Mouse (Mus musculus): ENCODE measurements around the gene Pigl. TPM values are rescaled to one million over a fixed set of nuclear protein-coding genes. Genes with fewer than 3 reads are reported as not detected.

Pigl gene
- polyA plus RNA-seq (2015; fragmentation: Nextera tagmentation; extraction: Ambion mirVana): 8.3 and 10.8 TPM in 2 replicates

DNA sequence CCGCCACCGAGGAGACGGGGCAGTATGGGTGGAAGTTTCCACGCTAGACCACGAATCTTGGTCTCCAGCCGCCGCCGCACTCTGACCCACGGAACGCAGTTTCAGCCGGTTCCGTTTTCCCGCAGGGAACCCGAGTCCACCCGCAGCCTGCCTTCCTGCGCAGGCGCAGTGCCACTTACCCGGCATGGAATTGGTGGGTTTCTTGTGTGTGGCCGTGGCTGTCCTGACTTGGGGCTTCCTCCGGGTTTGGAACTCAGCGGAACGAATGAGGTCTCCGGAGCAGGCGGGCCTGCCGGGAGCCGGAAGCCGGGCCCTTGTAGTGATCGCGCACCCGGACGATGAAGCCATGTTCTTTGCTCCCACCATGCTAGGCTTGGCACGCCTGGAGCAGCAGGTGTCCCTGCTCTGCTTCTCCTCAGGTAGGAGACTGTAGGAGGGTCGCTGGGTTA lies at the start of gene Pigl, which contains the start of gene Ncor1:
Gene Pigl, plus strand, starts transcription at position 185 of the 449 bp plus-strand sequence.
Gene Ncor1, minus strand, starts transcription at position 266 of the 449 bp plus-strand sequence.
- peak within 1 kb of the TSS; percentile 98 for H3K9ac ChIP-seq (ENCODE audit: low read depth, low read length)
- 0% methylated on average over 33 of the region's 33 CpGs for WGBS
- H3K4me1 ChIP-seq (ENCODE audit: control insufficient read depth, insufficient read depth, low read depth, low read length): peaks cover 17% of the 10 kb centered on the region
- peak within 1 kb of the TSS; percentile 71 for H3K4me2 ChIP-seq (ENCODE audit: low read length)
- H3K36me3 ChIP-seq (ENCODE audit: control insufficient read depth, insufficient read depth, low read length): no peaks in the 10 kb centered on the region
- peak; percentile 65 for ATAC-seq
- H3K27me3 ChIP-seq (replicated peaks; ENCODE audit: control insufficient read depth, insufficient read depth, low read length): no peaks in the 10 kb centered on the region
- H3K9me3 ChIP-seq (ENCODE audit: control insufficient read depth, low read length): no peaks in the 10 kb centered on the region
- H3K27ac ChIP-seq (ENCODE audit: low read depth, low read length): peak within 1 kb of the TSS; percentile 98
- peak within 1 kb of the TSS; percentile 68 for H3K4me3 ChIP-seq (ENCODE audit: low read length)

DNA sequence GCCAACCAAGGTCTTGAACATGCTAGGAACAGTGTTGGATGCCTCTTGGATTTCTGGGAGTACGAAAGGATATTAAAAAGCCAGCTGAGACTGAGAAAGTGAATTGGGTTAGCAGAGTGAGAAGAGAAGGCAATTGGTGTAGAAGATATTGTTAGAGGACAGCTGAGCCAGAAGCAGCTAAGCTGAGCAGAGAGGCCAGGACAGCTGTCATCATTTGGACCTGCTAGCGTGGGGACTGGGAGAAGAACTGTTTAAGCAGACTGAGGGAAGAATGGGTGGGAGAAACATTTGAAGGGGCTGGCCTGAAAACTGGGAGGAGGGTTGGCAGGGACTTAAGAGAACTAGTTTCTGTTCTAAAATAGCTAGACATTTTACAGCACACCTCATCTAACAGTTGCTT lies 49.4 kb upstream of the Pigl start:
- no peak overlapping the region for H3K4me2 ChIP-seq (ENCODE audit: low read length)
- ATAC-seq: no peak
- H3K27ac ChIP-seq (ENCODE audit: low read depth, low read length): no peak overlapping the region
- WGBS: 97% methylated on average over 2 of the region's 2 CpGs
- no peaks in the 10 kb centered on the region for H3K9me3 ChIP-seq (ENCODE audit: control insufficient read depth, low read length)
- no peaks in the 10 kb centered on the region for H3K36me3 ChIP-seq (ENCODE audit: control insufficient read depth, insufficient read depth, low read length)
- H3K9ac ChIP-seq (ENCODE audit: low read depth, low read length): no peak overlapping the region
- no peaks in the 10 kb centered on the region for H3K4me1 ChIP-seq (ENCODE audit: control insufficient read depth, insufficient read depth, low read depth, low read length)
- no peaks in the 10 kb centered on the region for H3K27me3 ChIP-seq (replicated peaks; ENCODE audit: control insufficient read depth, insufficient read depth, low read length)
- H3K4me3 ChIP-seq (ENCODE audit: low read length): no peak overlapping the region

- WGBS: 98% methylated on average over 1 of the region's 1 CpGs
- H3K9ac ChIP-seq (ENCODE audit: low read depth, low read length): no peak overlapping the region
- no peak for ATAC-seq
- H3K27ac ChIP-seq (ENCODE audit: low read depth, low read length): no peak overlapping the region
- H3K27me3 ChIP-seq (replicated peaks; ENCODE audit: control insufficient read depth, insufficient read depth, low read length): no peaks in the 10 kb centered on the region
- H3K36me3 ChIP-seq (ENCODE audit: control insufficient read depth, insufficient read depth, low read length): no peaks in the 10 kb centered on the region
- no peaks in the 10 kb centered on the region for H3K4me1 ChIP-seq (ENCODE audit: control insufficient read depth, insufficient read depth, low read depth, low read length)
- H3K9me3 ChIP-seq (ENCODE audit: control insufficient read depth, low read length): no peaks in the 10 kb centered on the region
- no peak overlapping the region for H3K4me3 ChIP-seq (ENCODE audit: low read length)
- H3K4me2 ChIP-seq (ENCODE audit: low read length): no peak overlapping the region
These were observed 48.6 kb upstream of the Pigl start for GRCm38 (mm10) chr11:62409611-62410010.

DNA sequence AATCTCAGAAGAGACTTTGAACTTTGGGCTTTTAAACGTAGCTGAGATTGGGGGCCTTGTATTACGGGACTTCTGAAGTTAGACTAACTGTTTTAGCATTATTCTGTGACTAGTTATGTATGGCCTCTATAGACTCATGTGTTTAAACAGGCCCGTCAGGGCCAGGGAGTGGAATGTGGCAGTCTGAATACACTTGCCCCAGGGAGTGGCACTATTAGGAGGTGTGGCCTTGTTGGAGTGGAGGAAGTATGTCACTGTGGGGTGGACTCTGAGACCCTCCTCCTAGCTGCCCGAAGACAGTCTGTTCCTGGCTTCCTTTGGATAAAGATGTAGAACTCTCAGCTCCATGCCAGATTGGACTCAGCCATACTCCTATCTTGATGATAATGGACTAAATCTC lies 43.2 kb upstream of the Pigl start:
- Histone ChIP-seq H3K9ac (ENCODE audit: low read depth, low read length) (no peak overlapping the region), H3K4me2 (ENCODE audit: low read length) (no peak overlapping the region), H3K4me1 (ENCODE audit: control insufficient read depth, insufficient read depth, low read depth, low read length) (no peaks in the 10 kb centered on the region), H3K9me3 (ENCODE audit: control insufficient read depth, low read length) (no peaks in the 10 kb centered on the region), H3K36me3 (ENCODE audit: control insufficient read depth, insufficient read depth, low read length) (peaks cover 5% of the 10 kb centered on the region), H3K27me3 (replicated peaks; ENCODE audit: control insufficient read depth, insufficient read depth, low read length) (no peaks in the 10 kb centered on the region), H3K27ac (ENCODE audit: low read depth, low read length) (no peak overlapping the region), H3K4me3 (ENCODE audit: low read length) (no peak overlapping the region)
- no peak for ATAC-seq
- 94% methylated on average over 4 of the region's 4 CpGs for WGBS

- no peak for ATAC-seq
- no peak overlapping the region for H3K4me2 ChIP-seq (ENCODE audit: low read length)
- no peak overlapping the region for H3K27ac ChIP-seq (ENCODE audit: low read depth, low read length)
- H3K4me1 ChIP-seq (ENCODE audit: control insufficient read depth, insufficient read depth, low read depth, low read length): no peaks in the 10 kb centered on the region
- no peak overlapping the region for H3K4me3 ChIP-seq (ENCODE audit: low read length)
- H3K36me3 ChIP-seq (ENCODE audit: control insufficient read depth, insufficient read depth, low read length): peaks cover 11% of the 10 kb centered on the region
- 64% methylated on average over 2 of the region's 2 CpGs for WGBS
- no peaks in the 10 kb centered on the region for H3K27me3 ChIP-seq (replicated peaks; ENCODE audit: control insufficient read depth, insufficient read depth, low read length)
- H3K9me3 ChIP-seq (ENCODE audit: control insufficient read depth, low read length): no peaks in the 10 kb centered on the region
- no peak overlapping the region for H3K9ac ChIP-seq (ENCODE audit: low read depth, low read length)
These were observed 33.7 kb upstream of the Pigl start for GRCm38 (mm10) chr11:62424525-62424924.

- H3K9ac ChIP-seq (ENCODE audit: low read depth, low read length): no peak overlapping the region
- no peak overlapping the region for H3K4me3 ChIP-seq (ENCODE audit: low read length)
- H3K9me3 ChIP-seq (ENCODE audit: control insufficient read depth, low read length): no peaks in the 10 kb centered on the region
- H3K27ac ChIP-seq (ENCODE audit: low read depth, low read length): no peak overlapping the region
- peaks cover 19% of the 10 kb centered on the region for H3K36me3 ChIP-seq (ENCODE audit: control insufficient read depth, insufficient read depth, low read length)
- WGBS: 94% methylated on average over 5 of the region's 5 CpGs
- ATAC-seq: no peak
- H3K4me1 ChIP-seq (ENCODE audit: control insufficient read depth, insufficient read depth, low read depth, low read length): no peaks in the 10 kb centered on the region
- no peak overlapping the region for H3K4me2 ChIP-seq (ENCODE audit: low read length)
- no peaks in the 10 kb centered on the region for H3K27me3 ChIP-seq (replicated peaks; ENCODE audit: control insufficient read depth, insufficient read depth, low read length)
These were observed 32.0 kb upstream of the Pigl start for GRCm38 (mm10) chr11:62426266-62426665.

GRCm38 (mm10) chr11:62427105-62427504 lies 31.2 kb upstream of the Pigl start:
- H3K9ac ChIP-seq (ENCODE audit: low read depth, low read length): no peak overlapping the region
- no peak for ATAC-seq
- 89% methylated on average over 2 of the region's 3 CpGs for WGBS
- peaks cover 19% of the 10 kb centered on the region for H3K36me3 ChIP-seq (ENCODE audit: control insufficient read depth, insufficient read depth, low read length)
- no peaks in the 10 kb centered on the region for H3K4me1 ChIP-seq (ENCODE audit: control insufficient read depth, insufficient read depth, low read depth, low read length)
- H3K27ac ChIP-seq (ENCODE audit: low read depth, low read length): no peak overlapping the region
- H3K4me2 ChIP-seq (ENCODE audit: low read length): no peak overlapping the region
- H3K9me3 ChIP-seq (ENCODE audit: control insufficient read depth, low read length): no peaks in the 10 kb centered on the region
- no peak overlapping the region for H3K4me3 ChIP-seq (ENCODE audit: low read length)
- H3K27me3 ChIP-seq (replicated peaks; ENCODE audit: control insufficient read depth, insufficient read depth, low read length): no peaks in the 10 kb centered on the region

DNA sequence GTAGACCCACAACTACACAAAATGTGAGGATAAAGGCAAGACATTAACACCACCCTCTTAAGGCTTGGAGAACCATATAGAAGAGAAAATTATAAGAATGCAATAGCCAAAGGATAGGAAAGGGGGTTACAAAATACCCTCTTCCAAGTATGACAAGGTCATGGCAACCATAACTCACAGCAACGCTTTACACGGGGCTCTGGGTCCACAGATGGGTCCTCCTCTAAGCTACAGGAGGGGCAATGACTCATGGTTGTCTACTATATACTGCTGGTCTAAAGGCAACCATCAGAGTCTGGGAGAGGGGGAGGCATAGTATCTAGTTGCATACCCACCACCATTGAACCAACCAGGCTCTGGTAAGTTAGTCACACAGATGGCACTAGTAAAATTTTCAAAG lies 26.0 kb upstream of the Pigl start:
- H3K27me3 ChIP-seq (replicated peaks; ENCODE audit: control insufficient read depth, insufficient read depth, low read length): no peaks in the 10 kb centered on the region
- H3K4me1 ChIP-seq (ENCODE audit: control insufficient read depth, insufficient read depth, low read depth, low read length): no peaks in the 10 kb centered on the region
- no peak for ATAC-seq
- H3K4me3 ChIP-seq (ENCODE audit: low read length): no peak overlapping the region
- H3K36me3 ChIP-seq (ENCODE audit: control insufficient read depth, insufficient read depth, low read length): peaks cover 20% of the 10 kb centered on the region
- H3K9ac ChIP-seq (ENCODE audit: low read depth, low read length): no peak overlapping the region
- H3K27ac ChIP-seq (ENCODE audit: low read depth, low read length): no peak overlapping the region
- H3K9me3 ChIP-seq (ENCODE audit: control insufficient read depth, low read length): no peaks in the 10 kb centered on the region
- 98% methylated on average over 2 of the region's 2 CpGs for WGBS
- H3K4me2 ChIP-seq (ENCODE audit: low read length): no peak overlapping the region

DNA sequence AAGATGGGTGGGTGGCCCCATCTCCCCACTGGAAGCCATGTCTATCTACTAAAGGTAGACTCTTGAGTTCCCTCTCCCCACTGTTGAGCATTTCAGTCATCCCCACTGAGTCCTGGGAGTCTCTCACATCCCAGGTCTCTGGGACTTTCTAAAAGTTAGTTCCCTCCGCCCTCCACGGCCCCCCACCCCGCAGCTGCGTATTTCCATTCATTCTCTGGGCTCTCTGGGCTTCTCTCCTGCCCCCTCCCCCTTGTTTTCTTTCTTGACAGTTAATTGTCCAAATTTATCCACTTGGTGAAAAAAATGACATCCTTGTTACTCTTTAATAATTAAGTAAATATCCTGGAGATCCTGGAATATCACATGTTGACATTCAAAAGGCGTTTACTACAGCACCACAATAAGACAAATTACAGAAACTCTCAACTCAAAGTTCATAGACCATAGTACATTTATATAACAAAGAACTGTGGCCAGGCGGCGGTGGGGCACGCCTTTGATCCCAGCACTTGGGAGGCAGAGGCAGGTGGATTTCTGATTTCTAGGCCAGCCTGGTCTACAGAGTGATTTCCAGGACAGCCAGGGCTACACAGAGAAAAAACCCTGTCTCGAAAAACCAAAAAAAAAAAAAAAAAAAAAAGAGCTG lies 17.5 kb upstream of the Pigl start:
- no peak overlapping the region for H3K4me3 ChIP-seq (ENCODE audit: low read length)
- ATAC-seq: no peak
- 99% methylated on average over 9 of the region's 9 CpGs for WGBS

More for the DNA sequence above, 17.5 kb upstream of the Pigl start:
- no peaks in the 10 kb centered on the region for H3K27me3 ChIP-seq (replicated peaks; ENCODE audit: control insufficient read depth, insufficient read depth, low read length)
- H3K9me3 ChIP-seq (ENCODE audit: control insufficient read depth, low read length): no peaks in the 10 kb centered on the region
- peaks cover 2% of the 10 kb centered on the region; the same call in 1 of the 2 replicates for H3K36me3 ChIP-seq (ENCODE audit: control insufficient read depth, insufficient read depth, low read length)
- no peak overlapping the region for H3K9ac ChIP-seq (ENCODE audit: low read depth, low read length)
- no peak overlapping the region for H3K4me2 ChIP-seq (ENCODE audit: low read length)
- H3K4me1 ChIP-seq (ENCODE audit: control insufficient read depth, insufficient read depth, low read depth, low read length): no peaks in the 10 kb centered on the region
- no peak overlapping the region for H3K27ac ChIP-seq (ENCODE audit: low read depth, low read length)
